ENCODE assay signal across 7 mouse cellular contexts in the genomic region with DNA sequence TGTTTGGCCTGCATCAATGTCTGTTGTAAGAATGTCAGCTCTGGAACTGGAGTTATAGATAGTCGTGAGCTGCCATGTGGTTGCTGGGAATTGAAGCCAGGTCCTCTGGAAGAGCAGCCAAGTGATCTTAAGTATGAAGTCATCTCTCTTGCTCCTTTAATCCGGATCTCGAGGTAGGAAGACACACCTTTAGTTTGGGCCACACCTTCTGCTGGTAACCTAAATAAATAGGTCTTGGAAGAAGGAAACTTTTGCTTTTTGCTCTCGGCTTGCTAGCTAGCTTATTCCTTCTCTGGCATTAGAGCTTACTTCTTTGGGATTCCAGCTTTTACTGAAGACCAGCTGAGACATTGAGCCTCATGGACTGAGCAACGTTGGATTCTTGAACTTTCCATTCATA. TPM values are rescaled to one million over a fixed set of nuclear protein-coding genes. Genes with fewer than 3 reads are reported as not detected.
DNase-seq lines count a peak whose midpoint lies in the region; ATAC-seq and TF ChIP-seq lines count a peak whose summit lies in the region.

A gene (plus strand): TSS at position 301 of the 400 bp plus-strand sequence.

- H3K4me1 ChIP-seq in forebrain, embryonic 10.5 days: peaks cover 5% of the 10 kb centered on the region; the same call in 1 of the 2 replicates
- no peaks in the 10 kb centered on the region for H3K4me1 ChIP-seq in limb, embryonic 14.5 days (ENCODE audit: control insufficient read depth, insufficient read depth, low read length)

- TF ChIP-seq POLR2A in limb, embryonic 14.5 days (IDR thresholded peaks at IDR 0.05; ENCODE audit: borderline replicate concordance, extremely low read depth, insufficient read depth, insufficient read length): no peak

- H3K9me3 ChIP-seq in forebrain, embryonic 10.5 days: no peaks in the 10 kb centered on the region
- no peaks in the 10 kb centered on the region for H3K9me3 ChIP-seq in limb, embryonic 14.5 days (ENCODE audit: control insufficient read depth, low read length)

- no peak within 1 kb of the TSS for H3K27ac ChIP-seq in forebrain, embryonic 10.5 days
- H3K27ac ChIP-seq in limb, embryonic 14.5 days (replicated peaks; ENCODE audit: low read depth, low read length): no peak within 1 kb of the TSS

- H3K36me3 ChIP-seq in forebrain, embryonic 10.5 days (replicated peaks): no peaks in the 10 kb centered on the region
- no peaks in the 10 kb centered on the region for H3K36me3 ChIP-seq in limb, embryonic 14.5 days (ENCODE audit: control insufficient read depth, insufficient read depth, low read length)

- WGBS in forebrain, embryonic 10.5 days: 84% methylated on average over 5 of the region's 5 CpGs
- WGBS in limb, embryonic 14.5 days: 74% methylated on average over 5 of the region's 5 CpGs

- H3K4me2 ChIP-seq in limb, embryonic 14.5 days (replicated peaks; ENCODE audit: low read depth, low read length, severe bottlenecking): no peak within 1 kb of the TSS

- ATAC-seq in limb, embryonic 14.5 days (ENCODE audit: low FRiP score, low read depth): no peak

- no peak within 1 kb of the TSS for H3K4me3 ChIP-seq in forebrain, embryonic 10.5 days
- H3K4me3 ChIP-seq in limb, embryonic 14.5 days (replicated peaks; ENCODE audit: low read length): no peak within 1 kb of the TSS

- DNase-seq in thymus, postnatal 0 days (ENCODE audit: low spot score): no peak
- no peak for DNase-seq in thymus, postnatal 10 days (ENCODE audit: low spot score in 2 of 2)
- no peak for DNase-seq in forebrain, embryonic 10.5 days (ENCODE audit: extremely low spot score, low spot score)
- DNase-seq in heart, postnatal 36 days: no peak
- no peak for DNase-seq in limb, embryonic 14.5 days (ENCODE audit: low spot score)
- DNase-seq in natural killer cell, adult 2 months (ENCODE audit: low spot score in 2 of 2): no peak
- DNase-seq in urinary bladder, postnatal 25 days (ENCODE audit: low spot score): no peak

- H3K27me3 ChIP-seq in forebrain, embryonic 10.5 days (ENCODE audit: poor library complexity, severe bottlenecking): no peaks in the 10 kb centered on the region
- no peaks in the 10 kb centered on the region for H3K27me3 ChIP-seq in limb, embryonic 14.5 days (ENCODE audit: control insufficient read depth, insufficient read depth, low read length)

- no peak within 1 kb of the TSS for H3K9ac ChIP-seq in limb, embryonic 14.5 days (ENCODE audit: low read depth, low read length, severe bottlenecking)

- intact Hi-C loops in heart, postnatal 36 days (cut with DNase I): no loop called here

RNA-seq across cellular contexts. Expression of the gene that starts here (rescaled TPM):
- 26.6 and 33.9 TPM in 2 replicates for polyA plus RNA-seq in thymus, postnatal 0 days (2015; fragmentation: Nextera tagmentation; extraction: Ambion mirVana)
- 26.3 and 27.4 TPM in 2 replicates for polyA plus RNA-seq in forebrain, embryonic 10.5 days (2016; fragmentation: Nextera tagmentation; extraction: Ambion mirVana)
- 10 to 100 TPM; 22.1 to 33.0 TPM for total RNA-seq in heart, postnatal 36 days (2021)
- polyA plus RNA-seq in limb, embryonic 14.5 days (2012; rRNA removed): 44.6 and 66.1 TPM in 2 replicates
- 34.4 and 40.1 TPM in 2 replicates for polyA plus RNA-seq in limb, embryonic 14.5 days (2014; fragmentation: Nextera tagmentation; extraction: Ambion mirVana)
